Mouse (Mus musculus): ENCODE measurements at regions not wholly inside any gene's neighbourhood (a gene's known extent, or its start where the extent isn't known, plus 50 kb on each side); places are given as distances from the start of the nearest gene placed in this dataset.

DNA sequence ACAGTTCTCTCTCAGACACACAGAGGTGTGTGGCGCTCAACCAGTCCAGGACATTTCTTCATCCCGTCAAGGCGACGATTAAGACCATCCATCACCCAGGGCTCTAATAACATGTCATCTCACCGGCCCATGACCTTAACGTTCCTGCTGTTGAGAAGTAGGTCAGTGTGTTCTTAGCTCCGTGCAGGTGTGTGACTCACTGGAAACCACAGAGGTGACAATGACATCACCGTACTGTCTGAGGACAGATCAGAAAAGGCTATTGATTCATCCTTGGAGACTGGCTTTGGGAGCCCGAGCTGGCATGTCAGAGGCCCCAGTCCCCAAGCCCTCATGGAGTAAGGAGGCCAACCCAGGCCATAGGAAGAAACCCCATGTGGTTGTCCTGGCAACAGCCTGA lies 109.3 kb upstream of the Sulf2 start:
- no peak for DNase-seq

DNA sequence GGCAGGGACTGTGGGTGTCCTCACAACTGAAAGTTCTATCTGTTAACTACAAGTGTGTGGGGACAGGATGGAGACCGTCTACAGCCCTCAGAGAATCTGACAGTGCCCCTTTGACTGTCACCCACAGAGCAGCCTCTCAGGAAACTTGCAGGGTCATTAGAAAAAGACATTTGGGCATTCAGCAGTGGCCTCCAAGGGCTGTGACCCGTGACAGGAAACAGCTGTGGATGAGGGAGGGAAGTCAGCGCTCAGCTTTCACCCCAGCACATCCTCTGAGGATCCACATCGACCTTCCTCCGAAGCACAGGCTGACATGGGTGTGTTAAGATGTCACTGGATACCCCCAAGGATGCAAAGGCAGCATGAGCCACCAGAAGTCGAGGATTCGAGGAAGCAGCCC lies 106.3 kb upstream of the Sulf2 start:
- DNase-seq: no peak

DNA sequence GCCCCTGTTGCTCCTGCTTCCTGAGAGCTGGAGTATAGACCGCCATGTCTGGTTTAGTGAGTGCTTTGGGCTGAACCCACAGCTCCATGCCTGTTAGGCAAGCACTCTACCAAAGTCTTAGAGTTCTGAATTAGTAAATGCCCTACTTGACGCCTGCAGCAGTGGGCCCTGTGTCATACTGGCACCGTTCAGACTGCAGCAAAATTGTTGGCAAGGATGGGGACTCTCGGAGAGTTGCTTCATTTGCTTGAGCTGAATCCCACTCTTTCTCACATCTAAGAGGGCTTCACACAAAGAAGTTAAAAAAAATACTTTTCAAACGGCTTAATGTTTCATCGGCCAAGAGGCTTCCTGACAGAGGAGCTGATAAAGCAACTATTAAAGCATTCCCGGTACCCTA lies 105.6 kb upstream of the Sulf2 start:
- no peak for DNase-seq

DNA sequence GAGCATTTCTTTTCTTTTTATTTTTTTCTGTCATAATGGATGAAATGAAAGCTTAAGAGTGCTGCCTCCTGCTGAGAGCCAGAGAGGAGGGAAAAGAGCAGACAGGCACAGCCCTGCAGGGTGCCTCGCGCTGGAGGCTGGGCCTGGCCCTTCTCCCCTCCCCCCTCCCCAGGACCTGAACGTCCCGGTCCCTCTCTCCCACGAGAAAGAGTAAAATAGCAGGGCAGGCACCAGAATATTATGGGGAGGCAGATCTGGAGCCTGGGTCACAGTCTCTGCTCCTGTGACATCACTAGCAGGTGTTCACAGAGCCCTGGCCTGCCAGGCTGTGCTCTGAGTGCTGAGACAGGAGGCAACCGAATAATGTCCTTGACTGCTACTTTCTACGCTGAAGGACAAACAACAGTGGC lies 103.3 kb upstream of the Sulf2 start:
- DNase-seq: no peak

DNA sequence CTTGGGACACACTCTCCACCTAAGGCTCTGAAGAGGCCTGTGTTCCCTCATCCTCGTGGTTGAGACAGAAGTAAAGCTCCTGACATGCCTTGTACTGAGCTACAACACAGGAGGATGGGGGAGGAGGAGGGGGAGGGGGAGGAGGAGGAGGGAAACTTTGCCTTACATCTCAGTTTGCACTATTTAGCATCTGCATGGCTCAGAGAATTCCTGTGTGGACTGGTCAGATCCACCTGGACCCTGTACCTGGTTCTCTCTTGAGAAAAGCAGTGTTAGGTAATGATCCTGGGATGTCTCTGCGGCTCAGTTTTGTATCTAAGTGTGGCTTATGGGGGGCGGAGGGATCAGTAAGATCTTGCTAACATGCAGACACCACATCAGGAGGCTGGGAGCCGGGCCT lies 102.2 kb upstream of the Sulf2 start:
- DNase-seq: no peak

DNA sequence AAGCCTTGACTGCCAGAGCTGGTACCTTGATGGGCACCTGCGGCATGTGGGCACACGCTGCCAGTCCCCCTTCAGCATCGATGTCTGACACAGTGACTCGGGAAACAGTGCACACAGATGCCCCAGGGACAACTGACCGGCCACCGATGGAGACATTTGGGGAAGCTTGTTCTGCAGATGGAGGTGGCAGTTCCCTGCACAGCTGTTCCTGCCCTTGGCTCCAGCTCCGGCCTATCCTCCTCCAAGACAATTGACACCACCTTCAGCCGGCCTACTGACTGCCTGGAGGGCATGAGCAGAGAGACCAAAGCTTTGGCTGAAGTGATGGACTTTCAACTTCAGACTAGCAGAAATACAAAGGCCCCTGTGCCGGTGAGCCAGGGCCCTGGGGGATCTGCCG lies 100.7 kb upstream of the Sulf2 start:
- no peak for DNase-seq

DNA sequence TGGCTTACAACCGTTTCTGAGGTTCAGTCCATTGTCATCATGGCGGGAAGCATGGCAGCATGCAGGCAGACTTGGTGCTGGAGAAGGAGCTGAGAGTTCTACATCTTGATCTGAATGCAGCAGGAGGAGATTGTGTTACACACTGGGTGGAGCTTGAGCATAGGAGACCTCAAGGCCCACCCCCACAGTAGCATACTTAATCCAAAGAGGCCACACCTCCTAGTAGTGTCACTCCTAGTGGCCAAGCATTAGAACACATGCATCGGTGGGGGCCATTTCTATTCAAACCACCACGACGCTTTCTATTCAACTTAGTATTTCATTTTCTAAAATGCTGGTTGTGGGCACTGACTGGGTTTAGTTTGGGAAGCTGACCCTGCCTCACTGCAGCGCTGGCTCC lies 99.1 kb upstream of the Sulf2 start:
- no peak for DNase-seq

DNA sequence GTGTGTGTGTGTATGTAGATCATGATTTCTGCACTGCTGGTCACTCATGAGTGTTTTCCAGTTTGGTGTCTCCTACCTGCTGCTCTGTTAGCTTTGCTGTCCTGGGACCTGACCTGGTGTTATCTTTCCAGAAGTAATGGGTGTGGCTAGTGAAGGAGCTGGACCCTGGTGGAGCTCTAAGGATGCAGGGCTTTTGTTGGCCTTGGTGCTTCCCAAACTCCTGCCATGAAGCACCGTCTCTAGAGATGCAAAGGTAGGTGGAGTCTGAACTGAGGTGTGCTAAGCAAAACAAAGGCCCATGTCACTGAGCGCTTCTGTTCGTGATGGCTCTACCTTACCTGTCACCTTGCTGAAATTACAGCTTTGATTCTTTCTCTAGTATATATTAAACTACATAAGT lies 96.6 kb upstream of the Sulf2 start:
- no peak for DNase-seq

DNA sequence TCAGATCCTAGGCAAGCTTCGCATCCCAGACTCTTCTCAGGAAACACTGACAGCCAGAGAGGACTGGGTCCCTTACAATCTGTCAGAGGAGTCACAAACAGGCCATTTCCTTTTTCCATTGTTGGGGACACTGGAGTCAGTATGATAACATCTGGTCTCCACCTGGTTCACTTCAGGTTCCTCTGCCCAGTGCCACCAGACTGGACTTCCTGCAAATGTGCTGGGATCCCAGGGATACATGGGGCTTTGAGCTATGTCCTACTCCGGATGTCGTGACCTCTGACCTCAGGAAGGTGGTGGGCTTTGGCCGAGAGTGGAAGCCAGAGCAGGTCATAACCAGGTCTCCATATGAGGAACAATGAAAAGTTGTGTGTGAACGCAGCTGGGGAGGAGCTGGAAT lies 96.0 kb upstream of the Sulf2 start:
- no peak for DNase-seq

DNA sequence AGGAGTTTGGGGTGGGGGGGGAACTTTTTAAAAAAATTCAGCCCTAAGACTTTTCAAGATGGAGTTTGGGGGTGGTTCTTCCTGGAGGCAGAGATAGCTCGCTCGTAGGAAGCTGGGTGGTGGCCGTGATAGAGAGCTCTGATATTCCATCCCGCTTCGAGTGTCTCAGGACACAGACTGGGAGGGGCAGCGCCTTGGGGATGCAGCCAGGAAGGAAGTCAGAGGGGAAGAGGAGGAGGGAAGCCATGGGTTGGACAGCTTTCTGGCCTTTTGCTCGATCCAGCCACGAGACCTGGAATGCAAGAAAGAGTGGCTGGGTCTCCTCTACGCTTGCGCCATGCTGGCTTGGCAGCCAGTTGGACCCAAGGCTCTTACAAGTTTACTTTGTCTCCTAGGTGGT lies 95.1 kb upstream of the Sulf2 start:
- DNase-seq: no peak

DNA sequence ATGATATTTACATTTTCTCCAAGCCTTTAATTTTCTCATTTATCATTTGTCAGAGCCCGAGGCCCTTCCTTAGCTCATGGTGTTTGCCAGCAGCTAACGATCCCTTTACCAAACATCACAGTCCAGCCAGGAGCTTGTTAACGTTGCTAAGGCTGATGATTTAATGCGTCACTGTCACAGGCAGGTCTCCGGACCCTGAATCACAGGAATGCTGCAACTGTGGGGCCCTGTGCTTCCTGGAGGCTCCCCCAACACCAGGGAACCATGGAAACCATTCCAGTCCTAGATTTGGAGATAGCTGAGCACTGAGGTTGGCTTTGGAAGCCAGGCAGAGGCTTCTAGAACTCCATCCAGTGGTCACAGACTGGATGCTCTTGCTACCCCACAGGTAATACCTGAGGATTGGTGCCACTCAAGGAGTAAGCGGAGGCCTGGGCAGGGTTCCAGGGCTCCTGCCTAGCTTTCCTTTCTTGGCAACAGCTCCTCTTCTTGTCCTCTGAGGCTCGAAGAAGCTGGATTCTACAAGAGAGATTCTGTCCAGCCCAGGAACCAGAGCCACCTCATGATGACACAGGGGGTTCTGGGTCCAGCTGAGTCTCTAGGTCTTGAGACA lies 94.0 kb upstream of the Sulf2 start:
- DNase-seq: no peak

DNA sequence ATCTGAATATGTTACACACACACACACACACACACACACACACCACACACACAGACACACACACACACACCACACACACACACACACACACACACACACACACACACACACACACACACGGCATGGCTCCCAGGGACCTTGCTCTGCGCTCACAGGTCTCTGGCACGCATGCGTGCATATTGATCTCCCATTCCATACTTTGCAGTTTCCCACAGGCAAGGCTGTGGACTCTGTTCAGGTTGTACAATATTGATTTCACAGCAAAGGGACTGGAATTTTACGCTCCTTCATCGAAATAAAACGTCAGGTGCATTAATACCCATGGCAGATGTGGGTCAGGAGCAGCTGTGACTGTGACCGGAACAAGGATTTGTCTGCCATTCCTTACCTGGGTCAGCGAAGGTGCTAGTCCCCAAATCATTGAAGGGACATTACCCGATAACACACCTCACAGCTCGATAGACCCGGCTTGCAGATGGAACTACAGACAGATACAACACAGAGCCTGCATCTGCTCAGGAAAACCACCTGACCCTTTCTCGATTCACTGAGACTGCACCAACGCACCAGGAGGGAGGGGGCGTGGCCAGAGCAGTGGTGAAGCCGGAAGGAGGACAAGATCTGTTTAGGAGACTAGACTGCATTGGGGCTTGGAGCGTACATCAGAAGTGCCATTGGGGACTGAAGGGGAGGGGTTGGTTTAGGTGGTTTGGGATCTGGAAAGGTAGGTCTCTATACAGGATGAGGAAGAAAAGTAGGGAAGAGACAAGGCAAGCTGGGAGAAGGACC lies 91.1 kb upstream of the Sulf2 start:
- no peak for DNase-seq

DNA sequence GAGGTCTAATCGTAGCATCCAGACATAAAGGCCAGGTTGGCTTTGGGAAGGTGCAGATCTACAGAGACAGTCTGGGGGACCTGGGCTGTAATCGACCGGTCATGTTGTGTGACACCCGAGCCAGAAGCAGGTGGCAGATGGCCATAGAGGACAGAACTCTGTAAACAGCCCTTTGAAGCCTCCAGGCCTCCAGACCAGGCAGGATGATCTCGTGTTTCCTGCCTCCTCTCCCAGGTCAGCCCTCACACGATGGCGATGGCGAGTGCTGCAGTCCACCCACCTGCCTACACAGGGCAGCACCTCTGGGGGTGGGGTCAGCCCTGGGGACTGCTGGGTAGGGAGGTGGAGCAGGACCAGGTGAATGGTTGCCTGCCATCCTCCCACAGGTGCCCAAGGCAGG lies 89.8 kb upstream of the Sulf2 start:
- DNase-seq: no peak

DNA sequence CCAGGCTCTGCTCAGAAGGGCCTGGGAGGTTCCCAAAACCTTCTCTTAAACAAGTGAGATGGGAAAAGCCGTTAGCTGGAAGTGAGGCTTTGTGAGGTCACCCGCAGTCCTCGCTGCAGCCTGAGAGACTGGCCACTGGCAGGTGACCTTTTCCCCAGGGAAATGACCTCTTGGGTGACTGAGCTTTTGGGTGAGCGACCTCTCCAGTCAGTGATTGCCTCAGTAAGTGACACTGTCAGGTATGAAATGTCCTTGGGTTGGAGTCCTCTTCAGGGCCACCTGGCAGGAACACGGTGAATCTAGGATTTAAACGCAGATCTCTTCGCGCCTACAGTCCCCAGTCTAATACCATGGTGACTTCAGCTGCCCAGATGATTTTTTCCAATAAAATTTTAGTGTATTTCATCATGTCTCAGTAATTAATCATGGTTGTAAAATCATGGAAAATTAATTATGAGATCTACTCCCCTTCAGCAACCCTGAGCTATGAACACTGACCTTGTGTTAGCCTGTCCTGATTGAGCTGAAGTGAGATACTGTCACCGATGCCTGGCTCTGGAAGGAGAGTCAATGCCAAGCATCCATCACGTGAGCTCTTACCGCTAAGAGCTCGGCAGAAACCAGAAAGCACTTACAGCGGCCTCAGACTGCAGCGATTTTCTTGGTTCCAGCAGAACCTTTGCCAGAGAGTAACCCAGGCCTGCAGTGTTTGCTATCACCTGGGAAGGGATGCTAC lies 87.5 kb upstream of the Sulf2 start:
- no peak for DNase-seq

DNA sequence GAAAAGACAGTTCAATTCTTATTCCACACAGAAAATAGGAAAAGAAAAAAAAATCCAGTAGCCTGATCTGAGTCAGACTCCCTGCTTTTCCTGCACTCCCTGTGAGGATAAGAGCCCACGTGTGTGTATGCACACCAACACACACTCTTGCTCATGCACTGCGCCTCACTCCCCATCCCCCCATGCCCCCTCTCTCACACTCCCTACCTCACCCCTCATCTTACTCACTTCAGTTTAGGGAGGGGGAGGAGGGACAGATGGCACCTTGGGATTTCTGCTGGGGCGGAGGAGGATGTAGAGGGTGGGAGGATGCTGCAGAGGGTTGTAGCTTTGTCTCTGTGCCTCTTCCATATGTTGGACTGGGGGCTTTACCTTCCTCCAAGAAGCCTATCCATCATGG lies 85.8 kb upstream of the Sulf2 start:
- no peak for DNase-seq

DNA sequence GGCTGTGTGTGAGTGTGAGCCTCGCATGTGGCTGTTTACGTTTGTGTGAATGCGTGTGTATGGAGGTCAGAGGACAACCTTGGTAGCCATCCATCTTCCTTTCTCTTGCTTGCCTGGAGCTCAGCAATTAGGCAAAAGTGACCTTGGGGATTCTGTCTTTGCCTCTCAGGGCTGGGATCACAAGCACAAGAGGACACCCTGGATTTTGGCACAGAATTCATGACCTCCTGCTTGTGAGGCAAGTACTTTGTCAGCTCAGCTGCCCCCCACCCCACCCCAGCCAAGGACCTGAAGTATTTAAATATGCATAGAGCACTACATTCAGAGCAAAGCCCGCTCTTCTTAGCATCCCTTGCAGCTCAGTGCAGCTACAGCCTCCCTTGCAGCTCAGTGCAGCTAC lies 84.6 kb upstream of the Sulf2 start:
- DNase-seq: no peak

DNA sequence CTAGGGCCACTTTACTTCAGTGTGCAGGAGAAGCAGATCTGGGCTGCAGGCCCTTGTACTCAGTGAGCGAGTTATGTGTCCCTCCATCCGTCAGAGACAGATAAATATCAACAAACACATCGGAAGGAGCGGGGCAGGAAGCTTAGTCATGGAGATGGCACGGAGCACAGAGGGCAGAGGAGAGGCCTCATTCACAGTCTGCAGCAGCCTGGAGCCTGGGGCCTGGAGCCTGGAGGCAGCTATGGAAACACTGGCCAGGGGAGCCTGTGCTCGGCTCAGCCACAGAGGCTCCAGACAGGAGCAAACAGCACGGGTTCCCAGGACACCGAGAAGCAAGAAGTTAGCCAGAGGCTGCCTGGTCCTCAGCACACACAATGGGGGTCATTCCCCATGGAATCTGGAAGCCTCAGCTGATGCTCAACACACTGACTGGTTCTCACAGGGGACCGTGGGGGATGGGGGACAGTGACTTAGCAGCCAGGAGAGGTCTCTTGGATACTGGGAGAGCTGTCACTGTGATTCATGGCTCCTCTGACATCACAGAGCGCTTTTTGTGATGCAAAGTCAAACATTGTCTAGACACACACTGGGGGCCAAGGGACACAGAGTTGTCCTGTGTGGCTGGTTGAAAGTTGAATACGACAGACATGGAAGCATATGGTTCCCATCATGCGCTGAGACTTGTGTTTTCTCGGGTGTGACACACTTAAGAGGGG lies 82.2 kb upstream of the Sulf2 start:
- no peak for DNase-seq

DNA sequence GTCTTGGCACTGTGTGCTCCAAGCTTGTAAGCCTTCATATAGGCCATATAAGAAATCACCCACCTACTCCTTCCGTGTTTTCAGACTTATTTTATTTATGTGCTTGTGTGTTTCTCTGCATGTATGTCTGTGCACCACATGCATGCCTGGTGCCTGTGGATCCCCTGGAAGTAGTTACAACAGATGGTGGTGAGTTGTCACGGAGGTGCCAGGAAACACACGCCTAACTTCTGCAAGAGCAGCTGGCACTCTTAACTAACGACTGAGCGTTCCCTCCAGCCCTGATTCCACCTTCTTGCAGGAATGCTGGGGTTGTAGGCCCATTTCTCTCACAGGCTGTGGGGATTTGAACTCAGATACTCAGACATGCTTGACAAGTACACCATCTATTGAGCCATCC lies 80.6 kb upstream of the Sulf2 start:
- DNase-seq: no peak

DNA sequence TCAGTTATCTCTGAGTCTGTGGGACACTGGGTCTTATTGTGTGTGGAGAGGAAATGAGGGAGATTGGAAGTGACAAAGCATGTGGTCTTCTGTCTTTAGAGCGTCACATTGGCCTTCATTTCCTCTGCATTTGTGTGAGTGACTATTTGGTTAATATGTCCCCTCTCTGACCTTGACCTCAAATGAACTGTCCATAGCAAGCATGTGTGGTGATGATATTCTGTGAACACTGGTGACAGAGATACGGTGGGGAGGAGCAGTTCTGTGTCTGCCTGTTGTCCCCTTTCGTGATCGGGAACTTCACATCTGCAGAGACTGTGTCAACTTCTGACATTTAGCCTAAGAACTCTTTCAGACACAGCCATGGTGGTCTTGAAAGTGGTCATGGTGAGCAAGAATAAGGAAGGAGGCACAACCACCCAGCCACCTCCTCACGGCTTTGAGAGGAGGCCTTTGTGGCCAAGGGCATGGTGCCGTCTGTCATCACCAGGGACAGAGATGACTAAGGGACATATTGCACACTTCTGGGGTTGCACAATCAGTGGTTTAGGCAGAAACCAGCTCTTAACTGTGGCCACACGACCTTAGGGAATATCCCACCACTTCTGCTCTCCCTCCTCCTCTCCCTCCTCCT lies 79.2 kb upstream of the Sulf2 start:
- DNase-seq: no peak

DNA sequence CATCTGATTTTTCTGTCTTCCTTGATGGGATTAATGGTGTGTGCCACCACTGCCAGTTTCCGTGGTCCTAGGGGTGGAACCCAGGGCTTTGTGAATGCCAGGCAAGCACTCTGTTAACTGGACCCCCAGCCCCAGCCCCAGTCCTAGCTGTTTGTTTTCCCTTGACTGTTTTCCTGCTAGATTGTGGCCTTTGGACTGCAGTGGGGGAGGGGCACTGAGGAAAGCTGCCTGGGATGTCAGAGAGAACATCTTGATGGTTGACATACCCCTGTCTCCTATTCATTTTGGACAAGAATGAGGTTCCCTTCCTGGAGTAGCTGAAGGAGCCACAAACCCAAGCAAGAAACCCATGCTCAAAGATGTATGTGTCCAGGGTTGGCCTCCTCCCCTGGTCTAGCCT lies 77.8 kb upstream of the Sulf2 start:
- no peak for DNase-seq

DNA sequence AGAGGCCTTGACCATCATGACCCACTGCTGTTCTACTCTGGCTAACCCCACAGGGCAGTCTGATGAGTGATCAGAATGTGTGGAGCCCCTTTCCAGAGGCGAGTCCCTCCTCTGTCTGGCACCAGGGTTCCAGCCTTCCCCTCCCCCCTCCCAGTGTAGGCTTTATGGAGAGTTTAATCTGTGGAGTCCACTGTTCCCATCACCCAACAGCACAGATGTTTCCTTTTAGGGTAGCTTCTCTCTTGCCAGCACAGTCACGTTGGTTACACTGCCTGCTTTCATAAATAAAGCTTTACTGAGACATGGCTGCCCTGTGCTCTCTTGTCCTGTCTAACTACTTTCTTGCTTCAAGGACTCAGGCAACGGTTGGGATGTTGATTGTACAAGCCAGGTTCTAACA lies 76.9 kb upstream of the Sulf2 start:
- no peak for DNase-seq

DNA sequence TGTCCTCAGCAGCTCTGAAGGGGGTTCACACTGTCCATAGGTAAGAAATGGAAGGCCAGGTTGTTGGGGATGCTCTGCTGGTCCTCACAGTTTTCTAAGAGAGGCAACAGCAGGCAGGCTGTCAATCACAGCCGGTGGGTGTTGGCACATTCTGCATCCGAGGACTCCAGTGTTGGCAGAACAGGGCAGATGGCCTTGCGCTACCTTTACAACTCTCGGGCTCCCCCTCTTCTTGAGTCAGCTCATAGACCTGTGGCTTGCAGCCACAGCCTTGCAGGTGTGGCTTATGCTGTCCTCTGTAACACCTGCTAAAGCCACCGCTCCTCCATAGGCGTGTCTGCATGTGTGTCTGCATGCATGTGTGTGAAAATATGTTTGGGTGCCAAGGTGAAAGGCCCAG lies 75.2 kb upstream of the Sulf2 start:
- DNase-seq: no peak

DNA sequence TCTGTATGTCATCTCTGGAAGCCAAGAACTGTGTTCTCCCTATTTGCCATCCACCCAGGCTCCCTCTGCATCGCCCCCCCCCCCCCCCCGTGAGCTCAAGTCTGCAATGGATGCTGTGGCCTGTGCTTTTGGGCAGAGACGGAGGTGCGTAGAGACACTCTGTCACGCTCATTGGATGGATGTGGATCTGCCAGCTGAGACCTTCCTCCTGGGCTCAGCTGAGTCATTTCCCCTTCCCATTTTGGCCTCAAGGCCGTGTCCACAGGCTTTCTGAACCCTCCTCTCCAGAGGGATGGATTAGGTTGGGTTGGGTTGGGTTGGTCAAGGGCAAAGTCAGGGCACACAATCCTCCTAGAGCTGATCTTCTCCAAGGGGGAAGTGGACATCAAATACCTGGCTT lies 72.9 kb upstream of the Sulf2 start:
- no peak for DNase-seq
